Mouse (Mus musculus) kidney, embryonic 15.5 days (tissue): ENCODE data around the gene Supt7l. TPM values are rescaled to one million over a fixed set of nuclear protein-coding genes. Genes with fewer than 3 reads are reported as not detected.
A peak's percentile ranks its signal among the peaks of the same experiment; 100 is the strongest.

ENCODE experiments used
- ATAC-seq: fragments of 200-750 bp; cut with Nextera tagmentation; replicated peaks from 2 replicates; pipeline ENCODE4 v1.8.0; 2017; ENCODE audit warnings: moderate TSS enrichment; ENCODE audit not compliant: low FRiP score
- H3K27ac ChIP-seq: fragments of 300-500 bp; sonication (generic); 2 replicates; pipeline ENCODE4 v1.5.1; 2015; ENCODE audit warnings: mild to moderate bottlenecking, inconsistent platforms
- H3K27me3 ChIP-seq: fragments of 300-500 bp; sonication (generic); 2 replicates; pipeline ENCODE4 v1.6.1; 2015; ENCODE audit warnings: inconsistent platforms
- H3K36me3 ChIP-seq: fragments of 300-500 bp; sonication (generic); 2 replicates; pipeline ENCODE4 v1.6.1; 2015; ENCODE audit warnings: inconsistent platforms
- H3K4me1 ChIP-seq: fragments of 300-500 bp; sonication (generic); 2 replicates; pipeline ENCODE4 v1.6.1; 2015; ENCODE audit warnings: inconsistent platforms
- H3K4me2 ChIP-seq: fragments of 300-500 bp; sonication (generic); 2 replicates; pipeline ENCODE4 v1.6.1; 2015; ENCODE audit warnings: moderate library complexity, mild to moderate bottlenecking, inconsistent platforms
- H3K4me3 ChIP-seq: fragments of 300-500 bp; sonication (generic); replicated peaks from 2 replicates; pipeline ENCODE4 v1.5.1; 2015; ENCODE audit warnings: mild to moderate bottlenecking, inconsistent platforms
- H3K9ac ChIP-seq: fragments of 300-500 bp; sonication (generic); 2 replicates; pipeline ENCODE4 v1.6.1; 2015; ENCODE audit warnings: mild to moderate bottlenecking, inconsistent platforms
- H3K9me3 ChIP-seq: fragments of 300-500 bp; sonication (generic); replicated peaks from 2 replicates; pipeline ENCODE4 v1.6.1; 2016; ENCODE audit warnings: inconsistent platforms
- WGBS: fragments of 180-500 bp; shearing (Covaris S2); methylation state at CpG from one replicate; pipeline ENCODE4 v1.1.7; 2015; ENCODE audit warnings: mixed read lengths; 5-methylcytosine and 5-hydroxymethylcytosine counted together
- polyA plus RNA-seq: library from polyadenylated mRNA; unstranded; fragments of >200 nt; fragmentation: Nextera tagmentation; extraction: Ambion mirVana; gene quantifications from 2 replicates; pipeline ENCODE4 v1.2.1, GENCODE M21; 2015

Supt7l gene
- polyA plus RNA-seq, 1 experiment from 2014 or later = 28.9 TPM

DNA sequence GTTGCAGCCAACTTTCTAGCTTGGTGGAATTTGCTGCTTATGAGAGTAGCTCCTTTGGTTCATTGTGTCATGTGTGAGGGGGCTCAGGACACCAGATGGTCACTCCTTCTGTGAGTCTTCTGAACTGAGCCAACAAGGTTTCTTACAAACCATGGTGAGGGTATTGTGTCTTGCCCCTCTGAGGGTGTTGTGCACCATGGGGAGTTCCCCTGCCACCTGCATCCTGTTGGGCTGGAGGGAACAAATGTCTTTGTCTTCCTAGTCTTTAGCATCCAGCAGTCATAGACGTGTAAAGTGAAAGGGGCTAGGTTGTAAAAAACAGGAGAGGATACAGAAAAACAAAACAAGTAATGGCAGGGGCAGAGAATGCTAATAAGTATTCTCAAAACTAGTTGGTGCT, 31.8 kb upstream of the Supt7l start:
- no peaks in the 10 kb centered on the region for H3K9me3 ChIP-seq
- peaks cover 19% of the 10 kb centered on the region for H3K4me1 ChIP-seq
- no peak overlapping the region for H3K27ac ChIP-seq
- H3K4me3 ChIP-seq = no peak overlapping the region
- no peaks in the 10 kb centered on the region for H3K27me3 ChIP-seq
- no peak overlapping the region for H3K9ac ChIP-seq
- H3K36me3 ChIP-seq = peaks cover 52% of the 10 kb centered on the region
- no peak for ATAC-seq
- no peak overlapping the region for H3K4me2 ChIP-seq
- 26% methylated on average over 1 of the region's 1 CpGs for WGBS

DNA sequence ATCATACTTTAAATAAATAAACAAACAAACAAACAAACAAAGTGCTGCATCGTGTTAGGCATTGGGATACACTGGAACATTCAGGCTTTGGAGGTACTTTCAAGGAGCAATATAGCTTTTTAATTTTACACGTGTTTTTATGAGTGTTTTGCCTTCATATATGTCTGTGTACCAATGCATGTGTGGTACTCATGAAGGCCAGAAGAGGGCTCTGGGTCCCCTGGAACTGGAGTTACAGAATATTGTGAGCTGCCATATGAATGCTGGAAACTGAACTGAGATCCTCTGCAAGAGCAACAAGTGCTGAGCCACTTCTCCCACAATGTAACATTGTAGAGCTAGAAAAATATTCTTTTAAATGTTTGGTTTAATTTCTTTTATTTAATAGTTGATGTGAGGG, 7.6 kb upstream of the Supt7l start:
- H3K4me3 ChIP-seq = no peak overlapping the region
- no peak overlapping the region for H3K4me2 ChIP-seq
- no peak for ATAC-seq
- peaks cover 93% of the 10 kb centered on the region for H3K36me3 ChIP-seq
- WGBS = 89% methylated on average over 2 of the region's 2 CpGs
- H3K9ac ChIP-seq = no peak overlapping the region
- H3K4me1 ChIP-seq = no peaks in the 10 kb centered on the region
- H3K27me3 ChIP-seq = no peaks in the 10 kb centered on the region
- no peaks in the 10 kb centered on the region for H3K9me3 ChIP-seq
- no peak overlapping the region for H3K27ac ChIP-seq

- Histone ChIP-seq H3K4me1 (peaks cover 21% of the 10 kb centered on the region), H3K9ac (no peak overlapping the region), H3K9me3 (no peaks in the 10 kb centered on the region), H3K4me2 (peak overlapping the region; percentile 94; the same call in 1 of the 2 replicates), H3K27ac (no peak overlapping the region), H3K4me3 (no peak overlapping the region; the same call in 1 of the 2 replicates), H3K27me3 (no peaks in the 10 kb centered on the region), H3K36me3 (peaks cover 51% of the 10 kb centered on the region)
- ATAC-seq = no peak
- WGBS = 57% methylated on average over 2 of the region's 2 CpGs
Observed at GRCm38 (mm10) chr5:31528560-31528959, 953 bp upstream of the Supt7l start.

- 0 out of 2 replicates have a peak, but pooled peaks have one; percentile 33 for ATAC-seq
- Histone ChIP-seq H3K9ac (peak overlapping the region; percentile 86), H3K4me1 (peaks cover 21% of the 10 kb centered on the region), H3K27me3 (no peaks in the 10 kb centered on the region), H3K36me3 (peaks cover 49% of the 10 kb centered on the region), H3K27ac (peak overlapping the region; percentile 93), H3K4me3 (peak overlapping the region; percentile 84), H3K4me2 (peak overlapping the region; percentile 94), H3K9me3 (no peaks in the 10 kb centered on the region)
- WGBS = 3% methylated on average over 40 of the region's 40 CpGs
Observed at GRCm38 (mm10) chr5:31527117-31527680, 408 bp downstream of the Supt7l start.

DNA sequence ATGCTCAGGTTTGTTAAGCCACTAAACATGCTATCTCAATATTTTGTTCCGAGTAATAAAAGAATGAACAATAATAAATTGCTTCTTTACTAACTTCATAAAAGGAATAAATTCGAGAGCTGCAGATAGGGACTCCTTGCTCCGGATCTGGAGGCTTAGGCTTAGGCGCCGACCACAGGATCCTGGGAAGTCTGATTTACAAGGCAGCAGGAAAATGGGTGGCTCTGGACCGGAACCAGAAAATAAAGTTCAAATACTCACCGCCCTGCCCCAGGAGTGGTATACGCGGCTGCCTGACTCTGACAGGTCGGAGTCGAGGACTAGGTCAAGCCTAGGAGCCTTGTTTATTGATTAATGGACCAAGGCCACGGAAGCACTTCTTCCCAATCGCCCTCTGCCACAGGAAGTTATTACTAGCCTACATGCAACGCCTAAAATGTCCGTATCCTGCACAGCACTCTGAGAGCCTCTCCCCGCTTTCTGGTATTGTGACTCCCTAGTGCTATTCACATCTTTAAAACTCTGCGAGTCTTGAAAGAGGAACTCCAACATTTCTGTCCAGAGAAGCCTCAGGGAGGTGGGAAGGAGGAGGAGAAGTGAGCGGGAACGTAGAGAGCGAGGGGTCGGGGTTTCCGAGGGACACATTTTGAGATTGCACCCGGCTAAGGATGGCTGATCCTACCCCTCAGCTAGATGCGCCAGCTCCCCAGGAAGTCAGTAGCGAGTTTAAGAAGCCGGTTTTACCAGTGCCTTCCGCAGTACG, 1.1 kb downstream of the Supt7l start, which contains the start of gene Slc4a1ap:
Gene Slc4a1ap (plus strand): TSS at position 642 of the 763 bp plus-strand sequence.
- peaks cover 21% of the 10 kb centered on the region for H3K4me1 ChIP-seq
- under 1% methylated on average over 28 of the region's 28 CpGs for WGBS
- H3K4me3 ChIP-seq = peak within 1 kb of the TSS; percentile 84
- H3K27me3 ChIP-seq = no peaks in the 10 kb centered on the region
- peaks cover 48% of the 10 kb centered on the region for H3K36me3 ChIP-seq
- ATAC-seq = peak; percentile 77
- H3K9me3 ChIP-seq = no peaks in the 10 kb centered on the region
- peak within 1 kb of the TSS; percentile 94 for H3K4me2 ChIP-seq
- H3K27ac ChIP-seq = peak within 1 kb of the TSS; percentile 93
- peak within 1 kb of the TSS; percentile 86 for H3K9ac ChIP-seq

DNA sequence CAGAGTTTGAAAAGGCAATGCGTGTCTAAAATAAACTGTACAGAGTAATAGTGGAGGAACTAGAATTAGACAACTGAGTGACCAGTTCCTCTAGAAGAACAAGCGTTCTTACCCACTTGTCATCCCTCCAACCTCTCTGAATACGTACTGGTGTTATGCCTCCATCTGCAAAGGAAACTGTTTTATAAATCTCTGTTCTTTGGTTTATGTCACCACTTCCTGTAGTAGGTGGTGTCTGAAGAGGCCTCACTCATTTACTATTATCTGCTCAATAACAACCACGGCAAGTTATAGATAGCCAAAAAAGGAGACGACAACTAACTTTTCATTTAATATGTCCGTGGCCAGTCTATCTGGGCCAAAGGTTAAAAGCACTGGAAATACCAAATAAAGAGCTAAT, 7.1 kb downstream of the Supt7l start:
- Histone ChIP-seq H3K36me3 (peaks cover 75% of the 10 kb centered on the region), H3K27ac (no peak overlapping the region), H3K9ac (no peak overlapping the region), H3K4me2 (no peak overlapping the region), H3K9me3 (no peaks in the 10 kb centered on the region), H3K4me1 (peaks cover 2% of the 10 kb centered on the region), H3K27me3 (no peaks in the 10 kb centered on the region), H3K4me3 (no peak overlapping the region)
- WGBS = 91% methylated on average over 6 of the region's 6 CpGs
- no peak for ATAC-seq

GRCm38 (mm10) chr5:31512481-31512880, 15.1 kb downstream of the Supt7l start:
- WGBS = 78% methylated on average over 1 of the region's 1 CpGs
- H3K27me3 ChIP-seq = no peaks in the 10 kb centered on the region
- no peak overlapping the region for H3K4me2 ChIP-seq
- no peak overlapping the region for H3K9ac ChIP-seq
- no peak overlapping the region for H3K27ac ChIP-seq
- H3K4me3 ChIP-seq = no peak overlapping the region
- peaks cover 93% of the 10 kb centered on the region for H3K36me3 ChIP-seq
- ATAC-seq = no peak
- no peaks in the 10 kb centered on the region for H3K4me1 ChIP-seq
- H3K9me3 ChIP-seq = no peaks in the 10 kb centered on the region

DNA sequence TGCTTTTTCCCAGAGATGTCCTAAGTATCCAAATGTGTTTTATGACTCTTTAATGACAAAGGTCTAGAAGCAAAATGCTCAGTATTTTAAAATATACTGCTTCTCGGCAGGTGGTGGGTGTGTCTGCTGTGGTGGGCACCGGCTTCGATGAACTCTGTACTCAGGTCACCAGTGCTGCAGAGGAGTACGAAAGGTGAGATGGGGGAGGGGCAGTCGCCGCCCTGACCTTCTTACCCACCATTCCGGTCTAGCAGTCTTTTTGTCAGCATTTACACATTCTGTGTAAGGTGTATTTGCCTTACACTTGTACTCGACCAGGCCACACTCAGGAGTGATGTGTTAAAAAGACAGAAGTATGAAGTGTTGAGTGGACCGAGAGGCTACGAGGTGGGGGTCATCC, 22.8 kb downstream of the Supt7l start:
- H3K9ac ChIP-seq = no peak overlapping the region
- H3K4me1 ChIP-seq = no peaks in the 10 kb centered on the region
- WGBS = 84% methylated on average over 10 of the region's 10 CpGs
- H3K36me3 ChIP-seq = peaks cover 96% of the 10 kb centered on the region
- no peak overlapping the region for H3K27ac ChIP-seq
- H3K27me3 ChIP-seq = no peaks in the 10 kb centered on the region
- no peak for ATAC-seq
- no peaks in the 10 kb centered on the region for H3K9me3 ChIP-seq
- no peak overlapping the region for H3K4me3 ChIP-seq
- H3K4me2 ChIP-seq = no peak overlapping the region

GRCm38 (mm10) chr5:31494513-31495297, 32.9 kb downstream of the Supt7l start, which contains the start of gene Gpn1:
TSS of gene Gpn1 (plus strand) at chr5:31494741.
- Histone ChIP-seq H3K4me1 (peaks cover 10% of the 10 kb centered on the region), H3K27me3 (peaks cover 9% of the 10 kb centered on the region; the same call in 1 of the 2 replicates), H3K27ac (no peak within 1 kb of the TSS), H3K4me3 (peak within 1 kb of the TSS; percentile 91), H3K9me3 (no peaks in the 10 kb centered on the region), H3K4me2 (peak within 1 kb of the TSS; percentile 82), H3K36me3 (peaks cover 37% of the 10 kb centered on the region), H3K9ac (peak within 1 kb of the TSS; percentile 76)
- peak; percentile 100 for ATAC-seq
- under 1% methylated on average over 49 of the region's 49 CpGs for WGBS

- H3K9ac ChIP-seq = no peak overlapping the region
- WGBS = 63% methylated on average over 1 of the region's 1 CpGs
- ATAC-seq = no peak
Observed at GRCm38 (mm10) chr5:31492031-31492430, 35.6 kb downstream of the Supt7l start.

DNA sequence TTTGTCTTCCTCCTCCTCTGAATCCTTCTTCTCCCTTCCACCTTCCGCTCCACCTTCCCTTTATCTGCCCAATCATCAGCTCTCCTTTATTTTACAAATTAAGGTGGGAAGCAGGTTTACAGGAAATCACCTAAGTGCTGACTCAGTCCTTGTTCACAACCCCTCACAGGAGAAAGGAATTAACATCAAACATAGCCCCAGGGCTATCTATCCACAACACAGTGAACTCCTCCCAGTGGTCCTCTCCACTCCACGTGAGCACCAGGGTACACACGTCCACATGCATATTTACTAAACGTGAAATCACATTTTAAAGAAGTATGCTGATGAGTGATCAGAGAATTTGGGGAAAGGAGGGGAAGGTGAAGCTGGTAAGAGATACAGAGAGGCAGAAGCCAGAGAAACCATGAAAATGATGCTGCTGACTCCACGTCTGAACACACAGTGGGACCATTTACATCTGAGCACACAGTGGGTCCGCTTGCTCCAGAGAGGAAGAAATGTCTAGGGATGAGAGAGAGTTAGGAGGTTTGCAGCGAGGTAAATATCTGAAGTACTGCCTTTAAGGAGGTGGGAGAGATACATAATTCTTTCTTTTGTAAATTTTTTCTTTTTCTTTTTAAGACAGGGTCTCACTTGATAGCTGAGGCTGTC, 38.4 kb downstream of the Supt7l start:
- Histone ChIP-seq H3K4me3 (no peak overlapping the region), H3K9ac (no peak overlapping the region), H3K4me1 (no peaks in the 10 kb centered on the region), H3K27ac (no peak overlapping the region), H3K9me3 (no peaks in the 10 kb centered on the region), H3K4me2 (no peak overlapping the region), H3K27me3 (peaks cover 9% of the 10 kb centered on the region; the same call in 1 of the 2 replicates), H3K36me3 (no peaks in the 10 kb centered on the region)
- ATAC-seq = no peak
- WGBS = 68% methylated on average over 7 of the region's 7 CpGs

More at GRCm38 (mm10) chr5:31492031-31492430, 35.6 kb downstream of the Supt7l start:
- Histone ChIP-seq H3K4me2 (no peak overlapping the region), H3K36me3 (peaks cover 10% of the 10 kb centered on the region), H3K9me3 (no peaks in the 10 kb centered on the region), H3K4me1 (peaks cover 10% of the 10 kb centered on the region), H3K4me3 (no peak overlapping the region), H3K27me3 (peaks cover 9% of the 10 kb centered on the region; the same call in 1 of the 2 replicates), H3K27ac (no peak overlapping the region)
